Mouse (Mus musculus) limb, embryonic 11.5 days (tissue): Measurements from ENCODE around the gene Fuz. TPM values are rescaled to one million over a fixed set of nuclear protein-coding genes. Genes with fewer than 3 reads are reported as not detected.

Experiments used
- ATAC-seq: fragments of 200-750 bp; cut with Nextera tagmentation; 2 replicates; pipeline ENCODE4 v1.8.0; 2017; ENCODE audit warnings: low read depth; ENCODE audit not compliant: insufficient number of reproducible peaks, low FRiP score, low TSS enrichment
- DNase-seq: peaks from one replicate; pipeline ENCODE4 v3.0.0-alpha.2; 2015; ENCODE audit warnings: low spot score
- H3K27ac ChIP-seq: fragments of 300-500 bp; sonication (generic); replicated peaks from 2 replicates; pipeline ENCODE4 v1.5.1; 2014; ENCODE audit warnings: low read depth, mild to moderate bottlenecking, low read length
- H3K27me3 ChIP-seq: fragments of 300-500 bp; sonication (generic); 2 replicates; pipeline ENCODE4 v1.6.1; 2014; ENCODE audit warnings: mild to moderate bottlenecking, low read length, mixed read lengths; ENCODE audit not compliant: control insufficient read depth, insufficient read depth
- H3K36me3 ChIP-seq: fragments of 300-500 bp; sonication (generic); 2 replicates; pipeline ENCODE4 v1.6.1; 2014; ENCODE audit warnings: mild to moderate bottlenecking, low read length, moderate library complexity, mixed read lengths; ENCODE audit not compliant: control insufficient read depth, insufficient read depth
- H3K4me1 ChIP-seq: fragments of 300-500 bp; sonication (generic); 2 replicates; pipeline ENCODE4 v1.6.1; 2014; ENCODE audit warnings: low read length, mixed read lengths; ENCODE audit not compliant: control insufficient read depth, insufficient read depth
- H3K4me2 ChIP-seq: fragments of 300-500 bp; sonication (generic); 2 replicates; pipeline ENCODE4 v1.6.1; 2014; ENCODE audit warnings: low read depth, mild to moderate bottlenecking, moderate library complexity; ENCODE audit not compliant: severe bottlenecking
- H3K4me3 ChIP-seq: fragments of 300-500 bp; sonication (generic); 2 replicates; pipeline ENCODE4 v1.5.1; 2014; ENCODE audit warnings: low read depth, low read length
- H3K9ac ChIP-seq: fragments of 300-500 bp; sonication (generic); 2 replicates; pipeline ENCODE4 v1.6.1; 2014; ENCODE audit warnings: mild to moderate bottlenecking, low read length
- H3K9me3 ChIP-seq: fragments of 300-500 bp; sonication (generic); 2 replicates; pipeline ENCODE4 v1.6.1; 2016; ENCODE audit warnings: low read length; ENCODE audit not compliant: control insufficient read depth
- WGBS: fragments of 180-500 bp; shearing (Covaris S2); extraction: QIAGEN DNeasy Blood & Tissue Kit; methylation state at CpG from one replicate; pipeline ENCODE4 v1.1.7; 2014; 5-methylcytosine and 5-hydroxymethylcytosine counted together
- polyA plus RNA-seq: library from polyadenylated mRNA; unstranded; fragments of >200 nt; fragmentation: Nextera tagmentation; extraction: Ambion mirVana; gene quantifications from 2 replicates; pipeline ENCODE4 v1.2.1, GENCODE M21; 2014

The Fuz gene
- polyA plus RNA-seq, 1 experiment from 2014 or later, result 16.0 TPM

- H3K4me2 ChIP-seq, result peak overlapping the region; percentile 22; the same call in 1 of the 2 replicates
- 43% methylated on average over 19 of the region's 19 CpGs for WGBS
- peaks cover 14% of the 10 kb centered on the region for H3K4me1 ChIP-seq
- peaks cover 4% of the 10 kb centered on the region; the same call in 1 of the 2 replicates for H3K36me3 ChIP-seq
- ATAC-seq, result no peak
- H3K4me3 ChIP-seq, result no peak overlapping the region
- H3K27me3 ChIP-seq, result no peaks in the 10 kb centered on the region
- H3K9ac ChIP-seq, result no peak overlapping the region
- no peaks in the 10 kb centered on the region for H3K9me3 ChIP-seq
- no peak overlapping the region for H3K27ac ChIP-seq
- DNase-seq, result no peak
Observed at GRCm38 (mm10) chr7:44898607-44899006, 2.7 kb downstream of the Fuz start.

GRCm38 (mm10) chr7:44900632-44901031 is 4.8 kb downstream of the Fuz start:
- WGBS, result 90% methylated on average over 11 of the region's 11 CpGs

GRCm38 (mm10) chr7:44901230-44901722 is 5.4 kb downstream of the Fuz start:
- ATAC-seq (peak; percentile 15; the same call in 1 of the 2 replicates), DNase-seq (peak; percentile 80)
- H3K36me3 ChIP-seq, result peaks cover 26% of the 10 kb centered on the region
- peaks cover 14% of the 10 kb centered on the region for H3K4me1 ChIP-seq
- H3K4me2 ChIP-seq, result peak overlapping the region; percentile 56
- H3K27ac ChIP-seq, result peak overlapping the region; percentile 42; the same call in 1 of the 2 replicates
- no peak overlapping the region; the same call in 1 of the 2 replicates for H3K9ac ChIP-seq
- no peaks in the 10 kb centered on the region for H3K9me3 ChIP-seq
- peak overlapping the region; percentile 12 for H3K4me3 ChIP-seq
- H3K27me3 ChIP-seq, result no peaks in the 10 kb centered on the region
- 15% methylated on average over 21 of the region's 21 CpGs for WGBS

More at GRCm38 (mm10) chr7:44900632-44901031, 4.8 kb downstream of the Fuz start:
- Histone ChIP-seq H3K4me2 (no peak overlapping the region), H3K27me3 (no peaks in the 10 kb centered on the region), H3K27ac (0 out of 2 replicates have a peak overlapping the region, but pooled peaks have one; percentile 22), H3K36me3 (peaks cover 22% of the 10 kb centered on the region), H3K9me3 (no peaks in the 10 kb centered on the region), H3K4me3 (no peak overlapping the region), H3K9ac (no peak overlapping the region), H3K4me1 (peaks cover 14% of the 10 kb centered on the region)
- no peak for DNase-seq
- ATAC-seq, result no peak

GRCm38 (mm10) chr7:44905430-44905829 is 9.6 kb downstream of the Fuz start:
- 90% methylated on average over 20 of the region's 20 CpGs for WGBS
- Histone ChIP-seq H3K27me3 (no peaks in the 10 kb centered on the region), H3K27ac (no peak overlapping the region), H3K4me3 (no peak overlapping the region), H3K4me2 (no peak overlapping the region), H3K9me3 (no peaks in the 10 kb centered on the region), H3K9ac (no peak overlapping the region), H3K4me1 (peaks cover 10% of the 10 kb centered on the region), H3K36me3 (peaks cover 35% of the 10 kb centered on the region)
- DNase-seq (no peak), ATAC-seq (no peak)

- H3K9me3 ChIP-seq, result no peaks in the 10 kb centered on the region
- no peaks in the 10 kb centered on the region for H3K4me1 ChIP-seq
- no peak overlapping the region for H3K27ac ChIP-seq
- peaks cover 32% of the 10 kb centered on the region for H3K36me3 ChIP-seq
- ATAC-seq, result no peak
- H3K4me3 ChIP-seq, result no peak overlapping the region
- no peak for DNase-seq
- H3K4me2 ChIP-seq, result no peak overlapping the region
- no peaks in the 10 kb centered on the region for H3K27me3 ChIP-seq
- WGBS, result 89% methylated on average over 15 of the region's 15 CpGs
- no peak overlapping the region for H3K9ac ChIP-seq
Observed at GRCm38 (mm10) chr7:44908706-44909476, 13.0 kb downstream of the Fuz start.

GRCm38 (mm10) chr7:44914396-44914795 is 18.5 kb downstream of the Fuz start:
- no peaks in the 10 kb centered on the region for H3K9me3 ChIP-seq
- H3K4me3 ChIP-seq, result no peak overlapping the region
- ATAC-seq (no peak), DNase-seq (no peak)
- no peak overlapping the region for H3K9ac ChIP-seq
- H3K36me3 ChIP-seq, result peaks cover 10% of the 10 kb centered on the region; the same call in 1 of the 2 replicates
- no peaks in the 10 kb centered on the region for H3K27me3 ChIP-seq
- no peak overlapping the region for H3K27ac ChIP-seq
- 89% methylated on average over 2 of the region's 2 CpGs for WGBS
- H3K4me2 ChIP-seq, result no peak overlapping the region
- H3K4me1 ChIP-seq, result no peaks in the 10 kb centered on the region

- no peak overlapping the region for H3K4me3 ChIP-seq
- H3K4me1 ChIP-seq, result no peaks in the 10 kb centered on the region
- H3K36me3 ChIP-seq, result peaks cover 10% of the 10 kb centered on the region; the same call in 1 of the 2 replicates
- no peak overlapping the region for H3K4me2 ChIP-seq
- ATAC-seq, result no peak
- no peaks in the 10 kb centered on the region for H3K27me3 ChIP-seq
- no peak overlapping the region for H3K9ac ChIP-seq
- H3K9me3 ChIP-seq, result no peaks in the 10 kb centered on the region
- 92% methylated on average over 9 of the region's 9 CpGs for WGBS
- DNase-seq, result no peak
- no peak overlapping the region for H3K27ac ChIP-seq
Observed at GRCm38 (mm10) chr7:44915314-44915713, 19.4 kb downstream of the Fuz start.

- no peak for DNase-seq
- no peak overlapping the region for H3K4me3 ChIP-seq
- no peaks in the 10 kb centered on the region for H3K4me1 ChIP-seq
- no peak overlapping the region for H3K4me2 ChIP-seq
- no peak overlapping the region for H3K27ac ChIP-seq
- no peak overlapping the region for H3K9ac ChIP-seq
- 88% methylated on average over 6 of the region's 6 CpGs for WGBS
- no peaks in the 10 kb centered on the region for H3K27me3 ChIP-seq
- H3K36me3 ChIP-seq, result peaks cover 10% of the 10 kb centered on the region; the same call in 1 of the 2 replicates
- no peaks in the 10 kb centered on the region for H3K9me3 ChIP-seq
- ATAC-seq, result no peak
Observed at GRCm38 (mm10) chr7:44916191-44916590, 20.3 kb downstream of the Fuz start.
